Comparison of ENCODE assay signal across 13 mouse cellular contexts in genomic region chr11:11963065-11963464, GRCm38 (mm10).
DNase-seq lines count a peak whose midpoint lies in the region; ATAC-seq and TF ChIP-seq lines count a peak whose summit lies in the region.
"Had no signal": no experiment of that assay in that cellular context is flagged by ENCODE, and none has a peak within 500 bp of the region (broad histone marks: within the 10 kb centered on the region; RNA-seq: fewer than 3 reads in every experiment).

No protein-coding gene starts in this region.

- H3K27me3 ChIP-seq in hindbrain, embryonic 10.5 days (ENCODE audit: insufficient read depth, poor library complexity, severe bottlenecking) = no peaks in the 10 kb centered on the region
- no peaks in the 10 kb centered on the region for H3K27me3 ChIP-seq in hindbrain, postnatal 0 days (ENCODE audit: insufficient read depth, low read length)
- H3K27me3 ChIP-seq in embryonic facial prominence, embryonic 13.5 days = no peaks in the 10 kb centered on the region
- H3K27me3 ChIP-seq in liver, embryonic 13.5 days = no peaks in the 10 kb centered on the region
- H3K27me3 ChIP-seq: megakaryocyte, embryonic 14.5 days had no signal

- no peak overlapping the region for H3K9ac ChIP-seq in hindbrain, postnatal 0 days (replicated peaks; ENCODE audit: low read length)
- H3K9ac ChIP-seq in embryonic facial prominence, embryonic 13.5 days = no peak overlapping the region
- peak overlapping the region; percentile 42; the same call in 1 of the 2 replicates for H3K9ac ChIP-seq in liver, embryonic 13.5 days

- ATAC-seq in hindbrain, postnatal 0 days = no peak
- ATAC-seq in embryonic facial prominence, embryonic 13.5 days (ENCODE audit: insufficient number of reproducible peaks, insufficient read depth, low FRiP score, low TSS enrichment, low read depth) = no peak
- ATAC-seq in liver, embryonic 13.5 days (ENCODE audit: low read depth) = no peak
- ATAC-seq: forebrain, embryonic 16.5 days had no signal

- H3K9me3 ChIP-seq in hindbrain, embryonic 10.5 days = no peaks in the 10 kb centered on the region
- no peaks in the 10 kb centered on the region for H3K9me3 ChIP-seq in hindbrain, postnatal 0 days (ENCODE audit: low read length)
- no peaks in the 10 kb centered on the region for H3K9me3 ChIP-seq in embryonic facial prominence, embryonic 13.5 days
- H3K9me3 ChIP-seq in liver, embryonic 13.5 days (replicated peaks) = no peaks in the 10 kb centered on the region
- H3K9me3 ChIP-seq: megakaryocyte, embryonic 14.5 days had no signal

- WGBS in hindbrain, embryonic 10.5 days = 92% methylated on average over 2 of the region's 2 CpGs
- 79% methylated on average over 2 of the region's 2 CpGs for WGBS in hindbrain, postnatal 0 days
- WGBS in embryonic facial prominence, embryonic 13.5 days = 75% methylated on average over 2 of the region's 2 CpGs
- 72% methylated on average over 2 of the region's 2 CpGs for WGBS in liver, embryonic 13.5 days (ENCODE audit: insufficient replicate concordance)

- H3K4me3 ChIP-seq in hindbrain, embryonic 10.5 days = no peak overlapping the region
- no peak overlapping the region for H3K4me3 ChIP-seq in hindbrain, postnatal 0 days (ENCODE audit: low read length)
- H3K4me3 ChIP-seq in brown adipose tissue, adult 24 weeks (ENCODE audit: insufficient read depth, low read depth, low read length) = no peak overlapping the region
- H3K4me3 ChIP-seq in embryonic facial prominence, embryonic 13.5 days = no peak overlapping the region
- H3K4me3 ChIP-seq in liver, embryonic 13.5 days (replicated peaks) = no peak overlapping the region

- peak overlapping the region; percentile 73 for H3K27ac ChIP-seq in hindbrain, embryonic 10.5 days
- H3K27ac ChIP-seq in hindbrain, postnatal 0 days = no peak overlapping the region
- H3K27ac ChIP-seq in brown adipose tissue, adult 24 weeks (replicated peaks; ENCODE audit: low read depth, low read length) = peak overlapping the region; percentile 49
- H3K27ac ChIP-seq in embryonic facial prominence, embryonic 13.5 days = peak overlapping the region; percentile 55
- peak overlapping the region; percentile 78 for H3K27ac ChIP-seq in liver, embryonic 13.5 days

- peaks cover 78% of the 10 kb centered on the region for H3K36me3 ChIP-seq in hindbrain, embryonic 10.5 days
- H3K36me3 ChIP-seq in hindbrain, postnatal 0 days (ENCODE audit: insufficient read depth, low read length) = no peaks in the 10 kb centered on the region
- H3K36me3 ChIP-seq in embryonic facial prominence, embryonic 13.5 days = peaks cover 41% of the 10 kb centered on the region
- H3K36me3 ChIP-seq in liver, embryonic 13.5 days = peaks cover 17% of the 10 kb centered on the region

- TF ChIP-seq CTCF in hindbrain, postnatal 0 days (IDR thresholded peaks at IDR 0.05; ENCODE audit: low read depth) = no peak

- DNase-seq in hindbrain, embryonic 10.5 days (ENCODE audit: low spot score) = no peak
- no peak for DNase-seq in hindbrain, postnatal 0 days (ENCODE audit: low spot score)
- no peak for DNase-seq in liver, embryonic 13.5 days
- no peak for DNase-seq in left cerebral cortex, adult 9 months (ENCODE audit: low spot score in 2 of 2)
- DNase-seq in thymus, adult 18-20 months = no peak
- DNase-seq: adrenal gland, postnatal 25 days; cerebellum, adult 11-12 months; kidney, adult 11 months; left cerebral cortex, postnatal 4 days had no signal

- H3K4me1 ChIP-seq in hindbrain, embryonic 10.5 days (replicated peaks) = peaks cover 29% of the 10 kb centered on the region
- H3K4me1 ChIP-seq in hindbrain, postnatal 0 days (ENCODE audit: insufficient read depth, low read length) = no peaks in the 10 kb centered on the region; the same call in 1 of the 2 replicates
- H3K4me1 ChIP-seq in brown adipose tissue, adult 24 weeks (ENCODE audit: control insufficient read depth, insufficient read depth, insufficient read length, low read length) = peaks cover 21% of the 10 kb centered on the region; the same call in 1 of the 2 replicates
- peaks cover 50% of the 10 kb centered on the region for H3K4me1 ChIP-seq in embryonic facial prominence, embryonic 13.5 days
- peaks cover 83% of the 10 kb centered on the region for H3K4me1 ChIP-seq in liver, embryonic 13.5 days (replicated peaks)

- no peak overlapping the region for H3K4me2 ChIP-seq in hindbrain, postnatal 0 days (ENCODE audit: low read depth, low read length)
- no peak overlapping the region for H3K4me2 ChIP-seq in embryonic facial prominence, embryonic 13.5 days
- peak overlapping the region; percentile 45 for H3K4me2 ChIP-seq in liver, embryonic 13.5 days
